ENCODE assay signal across 13 mouse cellular contexts in genomic region chr9:62162889-62163291, GRCm38 (mm10). TPM values are rescaled to one million over a fixed set of nuclear protein-coding genes. Genes with fewer than 3 reads are reported as not detected.
DNase-seq lines count a peak whose midpoint lies in the region; ATAC-seq lines count a peak whose summit lies in the region.
"Had no signal": no experiment of that assay in that cellular context is flagged by ENCODE, and none has a peak within 500 bp of the region (broad histone marks: within the 10 kb centered on the region; RNA-seq: fewer than 3 reads in every experiment).

No protein-coding gene starts in this region.

- peak; percentile 16 for DNase-seq in forebrain, embryonic 14.5 days (ENCODE audit: low spot score)
- peak; percentile 77 for DNase-seq in embryo, embryonic 11 days
- peak; percentile 70 for DNase-seq in hindlimb bud, embryonic 11.5 days (ENCODE audit: extremely low spot score, low read depth, low spot score)
- DNase-seq in gastrocnemius, adult 18-20 months (ENCODE audit: low spot score) = no peak
- no peak for DNase-seq in ovary, adult 18-20 months (ENCODE audit: low spot score)
- no peak for DNase-seq in gastrocnemius, postnatal 25 days
- DNase-seq: cerebellum, adult 11-12 months; right cerebral cortex, postnatal 4 days; thymus, postnatal 14 days had no signal

- 24% methylated on average over 4 of the region's 4 CpGs for WGBS in forebrain, embryonic 14.5 days
- 27% methylated on average over 4 of the region's 4 CpGs for WGBS in forebrain, embryonic 13.5 days
- WGBS in midbrain, embryonic 16.5 days = 44% methylated on average over 4 of the region's 4 CpGs

- peaks cover 5% of the 10 kb centered on the region; the same call in 1 of the 2 replicates for H3K4me1 ChIP-seq in forebrain, embryonic 14.5 days (ENCODE audit: control insufficient read depth, insufficient read depth, low read length)
- H3K4me1 ChIP-seq in forebrain, embryonic 13.5 days = peaks cover 14% of the 10 kb centered on the region
- no peaks in the 10 kb centered on the region; the same call in 1 of the 2 replicates for H3K4me1 ChIP-seq in midbrain, embryonic 16.5 days (ENCODE audit: control insufficient read depth, insufficient read depth, low read length)

- no peak overlapping the region for H3K4me3 ChIP-seq in forebrain, embryonic 14.5 days (ENCODE audit: low read depth, low read length)
- H3K4me3 ChIP-seq in forebrain, embryonic 13.5 days = no peak overlapping the region
- H3K4me3 ChIP-seq in midbrain, embryonic 16.5 days (ENCODE audit: low read depth, low read length) = no peak overlapping the region

- H3K27me3 ChIP-seq in forebrain, embryonic 14.5 days (replicated peaks; ENCODE audit: control insufficient read depth, insufficient read depth, low read length) = no peaks in the 10 kb centered on the region
- H3K27me3 ChIP-seq in forebrain, embryonic 13.5 days = no peaks in the 10 kb centered on the region
- H3K27me3 ChIP-seq in midbrain, embryonic 16.5 days (ENCODE audit: control insufficient read depth, insufficient read depth, low read depth, low read length) = no peaks in the 10 kb centered on the region
- H3K27me3 ChIP-seq: Patski had no signal

- no peak for ATAC-seq in forebrain, embryonic 14.5 days
- ATAC-seq in forebrain, embryonic 13.5 days = no peak
- no peak for ATAC-seq in midbrain, embryonic 16.5 days
- ATAC-seq: inflammation-experienced regulatory T-cells, adult 6 months; Patski had no signal

- H3K36me3 ChIP-seq in forebrain, embryonic 14.5 days (ENCODE audit: control insufficient read depth, insufficient read depth, low read length) = no peaks in the 10 kb centered on the region
- H3K36me3 ChIP-seq in forebrain, embryonic 13.5 days (ENCODE audit: poor library complexity, severe bottlenecking) = no peaks in the 10 kb centered on the region
- no peaks in the 10 kb centered on the region for H3K36me3 ChIP-seq in midbrain, embryonic 16.5 days (ENCODE audit: control insufficient read depth, insufficient read depth, low read length)

- H3K9me3 ChIP-seq in forebrain, embryonic 14.5 days (replicated peaks; ENCODE audit: control insufficient read depth, low read length) = no peaks in the 10 kb centered on the region
- no peaks in the 10 kb centered on the region for H3K9me3 ChIP-seq in forebrain, embryonic 13.5 days (replicated peaks)
- no peaks in the 10 kb centered on the region for H3K9me3 ChIP-seq in midbrain, embryonic 16.5 days (replicated peaks; ENCODE audit: control insufficient read depth, low read length, poor library complexity, severe bottlenecking)

- H3K27ac ChIP-seq in forebrain, embryonic 14.5 days (ENCODE audit: low read depth, low read length) = no peak overlapping the region
- no peak overlapping the region for H3K27ac ChIP-seq in forebrain, embryonic 13.5 days
- 0 out of 2 replicates have a peak overlapping the region, but pooled peaks have one; percentile 24 for H3K27ac ChIP-seq in midbrain, embryonic 16.5 days (ENCODE audit: low read length)

- no peak overlapping the region for H3K4me2 ChIP-seq in forebrain, embryonic 14.5 days (ENCODE audit: low read length)
- H3K4me2 ChIP-seq in forebrain, embryonic 13.5 days = no peak overlapping the region
- no peak overlapping the region for H3K4me2 ChIP-seq in midbrain, embryonic 16.5 days (ENCODE audit: low read length)

- H3K9ac ChIP-seq in forebrain, embryonic 14.5 days (ENCODE audit: low read length) = no peak overlapping the region
- H3K9ac ChIP-seq in forebrain, embryonic 13.5 days = no peak overlapping the region
- H3K9ac ChIP-seq in midbrain, embryonic 16.5 days (ENCODE audit: low read depth, low read length) = no peak overlapping the region

RNA-seq across cellular contexts. Expression of gene Glce, which starts 40.4 kb away (rescaled TPM):
- polyA plus RNA-seq in forebrain, embryonic 14.5 days (2014; fragmentation: Nextera tagmentation; extraction: Ambion mirVana) = 16.0 and 18.5 TPM in 2 replicates
- 12.5 and 14.9 TPM in 2 replicates for polyA plus RNA-seq in forebrain, embryonic 13.5 days (2015; fragmentation: Nextera tagmentation; extraction: Ambion mirVana)
- 21.0 and 22.1 TPM in 2 replicates for polyA plus RNA-seq in midbrain, embryonic 16.5 days (2015; fragmentation: Nextera tagmentation; extraction: Ambion mirVana)
- 1 to 10 TPM; 5.8 TPM for total RNA-seq in gastrocnemius, adult 18-20 months (2021)
- 1 to 10 TPM; 5.5 to 8.3 TPM for total RNA-seq in gastrocnemius, postnatal 25 days (2021)

Comparison
In these comparisons a context has a peak if more than half of its experiments do, and no peak if none do; other contexts are left out.
1. DNase-seq: peak in forebrain, embryonic 14.5 days (single experiment), embryo, embryonic 11 days (single experiment) and hindlimb bud, embryonic 11.5 days (single experiment); none in gastrocnemius, adult 18-20 months (single experiment), ovary, adult 18-20 months (single experiment) and gastrocnemius, postnatal 25 days (single experiment).